Mouse (Mus musculus) cerebellum, adult 18-20 months (tissue): ENCODE data around the gene Cfc1.
A peak's percentile ranks its signal among the peaks of the same experiment; 100 is the strongest.

Experiments used
- DNase-seq, 2 experiments: peaks; one replicate each; pipeline ENCODE4 v3.0.0; 2021

The Cfc1 gene

DNA sequence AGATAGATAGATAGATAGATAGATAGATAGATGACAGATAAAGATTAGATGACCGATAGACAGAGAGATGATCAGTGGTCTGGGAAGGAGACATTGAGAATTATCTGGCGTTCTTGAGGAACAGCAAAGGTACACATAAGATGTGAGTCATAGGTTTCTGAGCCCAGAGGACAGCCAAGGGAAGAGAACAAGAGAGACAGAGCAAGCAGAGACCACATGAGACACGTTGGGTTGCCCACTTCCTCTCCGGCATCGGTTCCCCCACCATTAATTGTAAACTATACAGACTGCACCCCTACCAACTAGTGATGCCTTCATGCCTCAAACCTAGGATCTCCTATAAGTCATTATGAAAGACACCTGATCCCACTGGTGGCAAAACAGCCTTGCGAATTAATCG is 18.8 kb downstream of the Cfc1 start:
- no peak for DNase-seq

- no peak for DNase-seq
These were observed 25.4 kb downstream of the Cfc1 start, which contains the start of gene Prss40 for GRCm38 (mm10) chr1:34560843-34561242. Prss40 (minus strand) TSS chr1:34560943.

DNA sequence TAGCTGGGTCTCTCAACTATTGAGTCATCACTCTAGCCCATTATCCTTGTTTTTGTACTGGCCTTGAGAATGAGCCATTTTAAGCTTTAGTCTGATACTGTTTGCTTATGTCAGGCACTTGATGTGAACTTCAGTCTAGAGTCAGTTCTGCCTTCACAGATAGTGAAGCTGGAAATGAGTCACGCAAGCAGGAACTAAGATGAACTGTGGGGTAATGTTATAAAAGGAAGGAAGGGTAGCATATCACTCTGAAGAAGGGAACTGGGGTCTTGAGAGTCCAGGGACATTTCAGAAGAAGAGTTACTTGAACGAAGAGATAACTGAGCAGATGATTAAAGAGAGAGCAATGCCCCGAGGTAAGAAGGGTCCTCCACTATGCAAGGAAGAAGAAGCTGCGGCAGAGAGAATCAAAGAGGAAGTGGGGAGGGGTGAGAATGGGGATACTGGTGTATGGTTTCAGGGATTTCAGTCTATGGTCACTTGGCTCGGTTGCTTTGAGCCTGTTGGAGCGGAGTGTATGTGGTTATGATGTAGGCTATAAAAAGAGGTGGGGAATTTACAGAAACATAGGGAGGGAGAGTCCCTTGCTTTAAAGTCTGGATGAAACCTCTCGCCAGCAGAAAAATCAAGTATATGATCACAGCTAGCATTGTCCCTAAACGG is 29.1 kb downstream of the Cfc1 start:
- DNase-seq: no peak

- DNase-seq: no peak
These were observed 32.7 kb downstream of the Cfc1 start for GRCm38 (mm10) chr1:34568120-34568519.

DNA sequence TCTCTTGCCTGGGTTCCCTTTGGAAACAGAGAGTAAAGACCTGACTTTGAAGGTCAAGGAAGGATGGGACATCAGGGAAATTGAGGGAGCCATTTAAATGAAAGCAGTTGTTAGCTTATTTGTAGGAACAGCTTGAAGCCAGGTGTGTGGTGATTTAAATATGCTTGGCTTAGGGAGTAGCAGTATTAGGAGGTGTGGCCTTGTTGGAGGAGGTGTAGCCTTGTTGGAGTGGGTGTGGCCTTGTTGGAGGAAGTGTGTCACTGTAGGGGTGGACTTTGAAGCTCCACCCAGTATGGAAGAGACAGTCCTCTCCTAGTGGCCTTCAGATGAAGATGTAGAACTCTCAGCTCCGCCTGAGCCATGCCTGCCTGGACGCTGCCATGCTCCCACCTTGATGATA is 34.4 kb downstream of the Cfc1 start:
- DNase-seq: no peak

- DNase-seq: no peak
These were observed 36.0 kb downstream of the Cfc1 start for GRCm38 (mm10) chr1:34571431-34571830.

- DNase-seq: no peak
These were observed 37.8 kb downstream of the Cfc1 start for GRCm38 (mm10) chr1:34573221-34573620.

GRCm38 (mm10) chr1:34578851-34579781 is 43.7 kb downstream of the Cfc1 start, which contains the start of gene Amer3:
Amer3 (plus strand) TSS chr1:34579657.
- peak; percentile 91 to 96 for DNase-seq

GRCm38 (mm10) chr1:34579782-34580356 is 44.4 kb downstream of the Cfc1 start:
- peak; percentile 66 to 74 for DNase-seq

- DNase-seq: no peak
These were observed 46.8 kb downstream of the Cfc1 start for GRCm38 (mm10) chr1:34582218-34582617.

DNA sequence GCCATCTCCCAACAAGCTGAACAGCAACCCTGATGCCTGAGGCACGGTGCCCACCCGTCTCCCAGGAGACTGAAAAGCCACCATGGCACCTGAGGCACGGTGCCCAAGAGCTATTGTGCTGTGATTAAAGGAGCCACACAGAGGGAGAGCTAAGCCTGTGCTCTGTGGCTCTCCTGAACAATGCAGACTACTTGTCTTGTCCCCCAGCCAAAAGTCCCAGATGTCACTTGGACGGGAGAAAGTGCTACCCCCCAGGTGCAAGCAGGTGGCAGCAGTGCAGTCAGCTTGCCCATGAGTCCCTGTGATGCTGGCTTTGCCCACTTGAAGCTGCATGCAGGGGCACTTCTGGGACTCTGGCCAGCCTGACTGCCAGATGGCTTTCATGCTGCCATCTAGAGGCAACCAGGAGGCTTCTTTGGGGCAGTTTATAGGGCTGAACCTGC is 48.4 kb downstream of the Cfc1 start:
- peak; percentile 98 for DNase-seq

GRCm38 (mm10) chr1:34584736-34585135 is 49.3 kb downstream of the Cfc1 start:
- DNase-seq: peak; percentile 49 to 55

DNA sequence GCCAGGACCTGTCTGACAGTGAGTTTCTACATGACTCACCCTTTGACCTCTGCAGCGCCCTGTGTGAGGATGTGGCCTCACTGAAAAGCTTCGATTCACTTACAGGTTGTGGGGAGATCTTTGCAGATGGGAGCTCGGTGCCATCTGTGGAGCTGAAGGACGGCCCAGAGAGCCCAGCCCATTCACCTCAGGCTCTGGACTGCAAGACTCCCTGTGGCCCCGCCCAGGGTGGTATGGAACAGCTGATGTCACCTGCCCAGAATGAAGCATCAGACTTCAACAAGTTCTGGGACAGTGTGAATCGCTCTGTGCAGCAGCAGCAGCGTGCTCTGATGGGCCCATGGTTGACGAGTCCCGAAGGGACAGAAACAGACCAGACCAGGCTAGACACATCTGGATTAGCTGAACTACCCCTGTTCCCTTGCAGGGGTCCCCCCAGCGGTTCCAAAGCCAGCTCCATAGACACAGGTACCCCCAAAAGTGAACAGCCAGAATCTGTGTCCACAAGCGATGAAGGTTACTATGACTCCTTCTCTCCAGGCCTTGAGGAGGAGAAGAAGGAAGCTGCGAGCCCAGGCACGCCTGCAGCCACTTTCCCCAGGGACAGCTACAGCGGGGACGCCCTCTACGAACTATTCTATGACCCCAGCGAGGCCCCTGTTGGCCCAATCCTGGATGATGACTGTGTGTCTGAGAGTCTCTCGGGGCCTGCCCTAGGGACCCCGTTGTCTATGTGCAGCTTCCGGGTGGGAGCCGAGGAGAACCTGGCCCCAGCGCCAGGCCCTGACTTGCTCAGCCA is 52.0 kb downstream of the Cfc1 start:
- no peak for DNase-seq
